Mouse (Mus musculus) c-Kit-negative CD71-positive TER-119-positive erythroid progenitor cells, embryonic 14.5 days (primary cell): ENCODE measurements around the gene Olfr53.
"Not testable (repeated sequence)": the region's sequence is repeated elsewhere in the genome, so short reads cannot be mapped to it uniquely, and the experiment has no call there.

Experiments used
- DNase-seq: peaks from one replicate; pipeline ENCODE4 v3.0.0-alpha.2; 2013; ENCODE audit warnings: low read depth, low spot score

The Olfr53 gene

DNA sequence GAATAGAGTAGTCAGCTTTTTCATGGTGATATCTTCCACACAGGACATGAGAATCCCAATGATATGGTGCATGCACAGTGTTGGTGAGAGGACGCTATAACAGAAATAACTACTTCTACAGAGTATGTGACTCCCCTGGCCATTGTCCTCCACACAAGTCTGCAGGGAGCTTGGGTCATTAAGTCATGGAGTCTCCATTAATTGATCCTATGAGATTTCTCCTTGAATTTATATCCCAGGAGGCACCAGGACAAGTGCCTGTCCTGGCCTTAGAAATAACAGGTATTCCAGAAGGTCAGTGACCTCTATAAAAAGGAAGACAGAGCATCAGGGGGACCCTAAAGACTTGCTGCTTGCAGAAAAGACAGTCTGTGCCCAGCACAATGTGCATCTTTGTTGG lies at the start of gene Olfr53:
TSS of gene Olfr53 (plus strand) at position 301 of the 400 bp plus-strand sequence.
- DNase-seq, result no peak

DNA sequence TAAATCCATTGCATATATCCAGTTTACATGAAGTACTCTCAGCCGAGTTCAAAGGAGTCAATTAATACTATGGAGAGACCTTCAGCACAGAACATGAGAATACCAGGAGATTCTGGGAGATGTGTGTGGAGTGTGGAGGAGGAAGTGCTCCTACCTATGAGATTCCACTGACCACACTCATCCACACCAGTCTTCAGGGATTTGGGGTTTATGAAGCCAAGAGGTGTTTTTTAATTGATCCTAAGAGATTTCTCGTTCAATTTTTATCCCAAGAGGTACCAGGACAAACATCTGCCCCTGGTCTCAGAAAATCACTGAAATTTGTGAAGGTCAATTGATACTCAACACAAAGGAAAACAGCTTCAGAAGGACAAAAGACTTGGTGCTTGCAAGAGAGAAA lies 45.3 kb upstream of the Olfr53 start, which contains the start of gene Olfr46:
TSS of gene Olfr46 (plus strand) at position 301 of the 400 bp plus-strand sequence.
- DNase-seq, result not testable (repeated sequence)

DNA sequence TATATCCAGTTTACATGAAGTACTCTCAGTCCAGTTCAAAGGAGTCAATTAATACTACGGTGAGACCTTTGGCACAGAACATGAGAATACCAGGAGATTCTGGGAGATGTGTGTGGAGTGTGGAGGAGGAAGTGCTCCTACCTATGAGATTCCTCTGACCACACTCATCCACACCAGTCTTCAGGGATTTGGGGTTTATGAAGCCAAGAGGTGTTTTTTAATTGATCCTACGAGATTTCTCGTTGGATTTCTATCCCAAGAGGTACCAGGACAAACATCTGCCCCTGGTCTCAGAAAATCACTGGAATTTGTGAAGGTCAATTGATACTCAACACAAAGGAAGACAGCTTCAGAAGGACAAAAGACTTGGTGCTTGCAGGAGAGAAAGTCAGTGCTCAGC lies 17.6 kb upstream of the Olfr53 start, which contains the start of gene Olfr61:
TSS of gene Olfr61 (plus strand) at position 301 of the 400 bp plus-strand sequence.
- not testable (repeated sequence) for DNase-seq

DNA sequence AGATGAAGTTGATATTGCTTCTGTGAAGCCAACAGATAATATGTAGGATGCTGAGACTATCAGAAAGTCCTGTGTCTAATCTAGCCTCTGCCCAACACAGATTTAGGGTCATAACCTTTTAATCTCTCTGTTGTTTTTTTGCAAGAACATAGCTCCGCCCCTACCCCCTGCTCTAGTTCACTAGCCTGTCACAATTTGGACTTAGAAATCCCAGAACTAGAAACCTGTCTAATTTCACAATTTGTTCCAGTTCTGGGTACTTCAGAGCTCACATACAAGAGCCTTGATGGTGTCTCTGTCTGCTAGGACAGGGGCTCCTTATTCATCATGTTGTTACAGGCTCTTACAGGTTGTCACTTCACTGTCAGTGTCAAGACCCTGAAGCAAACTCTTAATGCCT lies 15.7 kb upstream of the Olfr53 start:
- DNase-seq, result no peak

DNA sequence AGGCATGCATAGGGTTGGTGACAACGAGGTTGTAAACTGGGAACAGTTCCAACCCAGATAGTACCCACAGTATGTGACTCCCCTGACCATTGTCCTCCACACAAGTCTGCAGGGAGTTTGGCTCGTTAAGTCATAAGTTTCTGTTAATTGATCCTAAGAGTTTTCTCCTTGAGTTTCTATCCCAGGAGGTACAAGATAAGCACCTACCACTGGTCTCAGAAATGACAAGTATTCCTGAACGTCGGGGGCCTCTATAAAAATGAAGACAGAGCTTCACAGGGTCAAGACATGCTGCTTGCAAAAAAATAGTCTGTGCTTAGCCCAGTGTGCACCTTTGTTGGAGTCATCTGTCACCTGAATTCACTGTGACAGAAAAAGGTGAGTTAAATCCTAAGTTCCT lies 13.4 kb downstream of the Olfr53 start, which contains the start of gene Olfr539:
TSS of gene Olfr539 (plus strand) at position 301 of the 400 bp plus-strand sequence.
- DNase-seq, result no peak

DNA sequence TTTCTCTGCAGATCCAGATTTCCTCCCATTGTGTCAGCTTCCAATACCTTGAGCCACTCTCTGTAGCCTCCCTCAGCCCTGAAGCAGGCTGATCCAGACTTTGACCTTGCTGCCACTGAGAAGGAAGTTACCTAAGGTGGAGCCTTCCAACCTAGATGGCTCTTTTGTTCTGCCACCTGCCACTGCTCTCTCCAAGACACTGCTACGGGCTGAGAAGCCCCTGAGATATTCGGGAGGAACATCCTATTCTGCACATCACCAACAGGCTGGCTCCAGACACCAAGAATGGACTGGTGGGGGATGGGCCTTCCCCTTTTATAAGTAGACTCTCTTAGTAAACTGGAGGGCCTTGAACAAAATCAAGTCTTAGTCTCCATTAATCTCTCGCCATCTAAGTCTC lies 24.4 kb downstream of the Olfr53 start:
- not testable (repeated sequence) for DNase-seq

DNA sequence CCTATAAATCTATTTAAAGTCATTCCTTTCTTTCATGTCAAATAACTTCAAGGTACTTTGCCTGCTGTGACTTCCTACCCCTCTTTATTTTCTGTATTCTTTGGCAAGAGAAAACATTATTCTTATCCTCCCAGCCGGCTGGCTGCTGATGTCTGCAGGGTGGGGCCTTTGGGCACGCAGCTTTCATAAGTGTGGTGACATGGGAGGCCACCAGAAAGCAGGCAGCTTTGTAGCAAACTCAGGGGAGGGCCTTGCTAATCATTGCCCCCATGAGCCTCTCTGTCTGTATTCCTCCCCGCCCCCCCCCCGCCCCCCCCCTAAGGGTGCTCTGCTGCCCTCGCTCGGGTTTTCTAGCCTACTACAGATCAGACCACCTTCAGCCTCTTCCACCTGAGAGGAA lies 29.6 kb downstream of the Olfr53 start:
- no peak for DNase-seq

DNA sequence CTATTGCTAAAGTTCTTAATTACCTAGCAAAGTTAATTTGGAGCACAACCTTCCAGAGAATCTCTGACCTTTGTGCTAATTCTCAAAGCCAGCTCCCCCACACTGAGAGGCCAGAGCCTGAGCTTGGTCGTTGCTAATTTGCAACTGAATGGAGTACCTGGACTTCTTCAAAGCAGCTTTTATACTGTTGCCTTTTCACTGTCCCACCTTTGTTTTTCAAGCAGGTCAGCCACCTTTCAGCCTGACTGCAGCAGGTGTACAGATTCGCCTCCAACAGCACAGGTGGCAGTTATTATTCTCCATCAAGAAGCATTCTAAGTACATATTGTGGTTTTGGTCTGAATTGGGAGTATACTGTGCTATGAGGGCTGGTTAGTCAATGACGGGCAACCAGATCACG lies 33.3 kb downstream of the Olfr53 start:
- DNase-seq, result not testable (repeated sequence)

DNA sequence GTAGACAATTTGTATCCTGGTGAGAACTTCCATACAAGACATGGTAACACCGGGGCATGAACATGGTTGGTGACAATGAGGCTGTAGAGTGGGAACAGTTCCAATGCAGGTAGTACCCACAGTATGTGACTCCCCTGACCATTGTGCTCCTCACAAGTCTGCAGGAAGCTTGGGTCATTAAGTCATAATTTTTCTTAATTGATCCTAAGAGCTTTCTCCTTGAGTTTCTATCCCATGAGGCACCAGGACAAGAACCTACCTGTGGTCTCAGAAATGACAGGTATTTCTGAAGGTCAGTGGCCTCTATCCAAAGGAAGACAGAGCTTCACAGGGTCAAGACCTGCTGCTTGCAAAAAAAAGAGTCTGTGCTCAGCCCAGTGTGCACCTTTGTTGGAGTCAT lies 35.4 kb downstream of the Olfr53 start, which contains the start of gene Olfr45:
TSS of gene Olfr45 (plus strand) at position 301 of the 400 bp plus-strand sequence.
- no peak for DNase-seq

DNA sequence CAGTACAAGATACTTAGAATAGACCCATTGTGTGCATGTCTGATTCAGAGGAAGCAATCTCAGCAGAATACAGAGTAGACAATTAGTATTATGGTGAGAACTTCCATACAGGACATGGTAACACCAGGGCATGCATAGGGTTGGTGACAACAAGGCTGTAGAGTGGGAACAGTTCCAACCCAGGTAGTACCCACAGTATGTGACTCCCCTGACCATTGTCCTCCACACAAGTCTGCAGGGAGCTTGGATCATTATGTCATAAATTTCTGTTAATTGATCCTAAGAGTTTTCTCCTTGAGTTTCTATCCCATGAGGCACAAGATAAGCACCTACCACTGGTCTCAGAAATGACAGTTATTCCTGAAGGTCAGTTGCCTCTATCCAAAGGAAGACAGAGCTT lies 50.7 kb downstream of the Olfr53 start, which contains the start of gene Olfr541:
TSS of gene Olfr541 (plus strand) at position 301 of the 400 bp plus-strand sequence.
- DNase-seq, result no peak
